Mouse (Mus musculus) liver, embryonic 14.5 days (tissue): ENCODE data around the gene Itih4. TPM values are rescaled to one million over a fixed set of nuclear protein-coding genes. Genes with fewer than 3 reads are reported as not detected.

Experiments used
- ATAC-seq: fragments of 200-750 bp; cut with Nextera tagmentation; 2 replicates; pipeline ENCODE4 v1.8.0; 2017; ENCODE audit warnings: moderate number of reproducible peaks, mild to moderate bottlenecking, moderate library complexity; ENCODE audit not compliant: insufficient read depth
- DNase-seq, 3 experiments: peaks; one replicate each; pipeline ENCODE4 v3.0.0-alpha.2; 2012 to 2013; ENCODE audit warnings: low read depth in 3 of 3, low spot score in 3 of 3
- H3K27ac ChIP-seq: fragments of 300-500 bp; sonication (generic); 2 replicates; pipeline ENCODE4 v1.5.1; 2014; ENCODE audit warnings: moderate library complexity, mild to moderate bottlenecking, control low read depth, inconsistent platforms
- H3K27me3 ChIP-seq: fragments of 300-500 bp; sonication (generic); 2 replicates; pipeline ENCODE4 v1.6.1; 2014; ENCODE audit warnings: mild to moderate bottlenecking, low read length, moderate library complexity; ENCODE audit not compliant: control insufficient read depth, insufficient read depth
- H3K36me3 ChIP-seq: fragments of 300-500 bp; sonication (generic); replicated peaks from 2 replicates; pipeline ENCODE4 v1.6.1; 2014; ENCODE audit warnings: low read depth; ENCODE audit not compliant: control insufficient read depth, insufficient read depth
- H3K4me1 ChIP-seq, 2 experiments: fragments of 200-500 bp in 1 of 2; fragments of 300-500 bp in 1 of 2; sonication (generic) in 1 of 2; replicated peaks; 2 replicates each; pipeline ENCODE4 v1.6.1; 2012 to 2014; ENCODE audit warnings: antibody characterized with exemption in 1 of 2, inconsistent platforms in 1 of 2, low read length in 1 of 2; ENCODE audit not compliant: control insufficient read depth in 2 of 2, insufficient read depth in 2 of 2
- H3K4me2 ChIP-seq: fragments of 300-500 bp; sonication (generic); 2 replicates; pipeline ENCODE4 v1.6.1; 2014; ENCODE audit warnings: low read depth, mild to moderate bottlenecking, control low read depth, moderate library complexity
- H3K4me3 ChIP-seq, 2 experiments: fragments of 200-500 bp in 1 of 2; fragments of 300-500 bp in 1 of 2; sonication (generic) in 1 of 2; 2 replicates each; pipeline ENCODE4 v1.5.1; 2012 to 2014; ENCODE audit warnings: low read depth in 2 of 2, low read length in 2 of 2, mild to moderate bottlenecking in 2 of 2, control low read depth in 1 of 2, inconsistent platforms in 1 of 2, moderate library complexity in 1 of 2; ENCODE audit not compliant: insufficient read depth in 1 of 2
- H3K9ac ChIP-seq: fragments of 300-500 bp; sonication (generic); replicated peaks from 2 replicates; pipeline ENCODE4 v1.6.1; 2014; ENCODE audit warnings: mild to moderate bottlenecking, control low read depth, moderate library complexity
- H3K9me3 ChIP-seq: fragments of 300-500 bp; sonication (generic); 2 replicates; pipeline ENCODE4 v1.6.1; 2016; ENCODE audit warnings: low read length, mixed read lengths; ENCODE audit not compliant: control insufficient read depth
- CTCF ChIP-seq: IDR thresholded peaks from 2 replicates; pipeline ENCODE4 v1.5.1; 2016; ENCODE audit warnings: antibody characterized with exemption, low read depth, control low read depth
- EP300 ChIP-seq: IDR thresholded peaks from 2 replicates; pipeline ENCODE4 v1.6.1; 2016; ENCODE audit warnings: antibody characterized with exemption, low read depth
- WGBS: fragments of 180-500 bp; shearing (Covaris S2); extraction: QIAGEN DNeasy Blood & Tissue Kit; methylation state at CpG from one replicate; pipeline ENCODE4 v1.1.7; 2014; ENCODE audit not compliant: insufficient replicate concordance; 5-methylcytosine and 5-hydroxymethylcytosine counted together
- polyA plus RNA-seq, 2 experiments: library from polyadenylated mRNA; depleted of rRNA in 1 of 2; stranded (reverse) in 1 of 2; unstranded in 1 of 2; fragments of >200 nt; fragmentation: Nextera tagmentation in 1 of 2; extraction: Ambion mirVana in 1 of 2; gene quantifications; 2 replicates each; pipeline versions ENCODE4 v1.2.1 to v1.2.3; 2012 to 2014

Itih4 gene
- polyA plus RNA-seq, 2 experiments, result 56.0 to 113 TPM

DNA sequence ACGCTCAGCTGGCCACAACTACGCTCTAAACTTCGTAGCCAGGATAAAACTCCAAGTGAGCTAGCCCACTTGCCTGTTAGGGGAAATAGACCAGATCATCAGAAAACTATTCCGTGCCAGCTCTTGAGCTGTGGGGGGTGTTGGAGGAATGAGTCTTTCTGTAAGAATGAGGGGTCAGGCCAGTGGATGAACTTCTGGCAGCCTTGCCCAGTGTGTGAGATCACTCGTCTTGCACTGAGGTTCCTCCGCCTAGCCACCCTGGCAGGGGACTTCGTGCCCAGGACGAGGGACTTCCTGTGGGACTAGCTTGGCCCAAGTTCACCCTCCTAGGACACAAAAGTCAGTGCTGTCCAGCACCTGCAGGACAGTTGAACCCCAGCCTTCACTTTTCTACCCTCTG is 18.0 kb downstream of the Itih4 start:
- ATAC-seq (no peak), DNase-seq (no peak)
- 53% methylated on average over 8 of the region's 8 CpGs for WGBS
- H3K27me3 ChIP-seq, result no peaks in the 10 kb centered on the region
- no peaks in the 10 kb centered on the region for H3K36me3 ChIP-seq
- H3K4me2 ChIP-seq, result no peak overlapping the region
- H3K9me3 ChIP-seq, result no peaks in the 10 kb centered on the region
- no peak overlapping the region for H3K4me3 ChIP-seq
- TF ChIP-seq CTCF, result no peak
- TF ChIP-seq EP300, result no peak
- H3K9ac ChIP-seq, result no peak overlapping the region
- H3K4me1 ChIP-seq, result peaks cover 0 to 11% of the 10 kb centered on the region in 2 experiments; a peak in 2 of 4 replicates
- no peak overlapping the region for H3K27ac ChIP-seq

DNA sequence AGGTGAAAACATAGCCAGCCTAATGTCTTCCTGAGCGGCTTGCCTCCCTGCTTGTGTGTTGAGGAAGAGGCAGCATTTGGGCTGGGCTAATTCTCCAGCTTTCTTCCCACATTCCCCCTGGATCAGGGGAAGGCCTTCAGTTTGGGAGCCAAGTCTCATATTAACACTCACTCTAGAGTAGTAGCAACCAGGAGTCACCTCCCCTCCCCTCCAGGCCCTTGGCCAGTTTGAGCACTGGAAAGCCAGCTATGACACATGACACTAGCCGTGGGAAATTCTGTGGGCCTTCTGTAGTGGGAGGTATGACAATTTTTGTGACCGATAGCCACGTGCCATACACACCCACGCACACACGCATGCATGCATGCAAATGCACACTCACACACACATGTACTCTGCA is 19.7 kb downstream of the Itih4 start:
- Histone ChIP-seq H3K36me3 (no peaks in the 10 kb centered on the region), H3K27ac (no peak overlapping the region), H3K4me1 (peaks cover 0 to 11% of the 10 kb centered on the region in 2 experiments; a peak in 2 of 4 replicates), H3K9me3 (no peaks in the 10 kb centered on the region), H3K27me3 (no peaks in the 10 kb centered on the region), H3K9ac (no peak overlapping the region), H3K4me3 (no peak overlapping the region), H3K4me2 (no peak overlapping the region)
- 72% methylated on average over 6 of the region's 6 CpGs for WGBS
- DNase-seq (no peak), ATAC-seq (no peak)
- TF ChIP-seq CTCF, result no peak
- TF ChIP-seq EP300, result no peak

- H3K9ac ChIP-seq, result no peak overlapping the region
- H3K4me3 ChIP-seq, result no peak overlapping the region
- H3K4me1 ChIP-seq, result peaks cover 0 to 11% of the 10 kb centered on the region in 2 experiments; a peak in 2 of 4 replicates
- H3K36me3 ChIP-seq, result no peaks in the 10 kb centered on the region
- H3K27ac ChIP-seq, result no peak overlapping the region
- 43% methylated on average over 3 of the region's 3 CpGs for WGBS
- DNase-seq, result peak in 1 of 3 experiments; percentile 31
- H3K9me3 ChIP-seq, result no peaks in the 10 kb centered on the region
- TF ChIP-seq CTCF (no peak), EP300 (no peak)
- no peak overlapping the region for H3K4me2 ChIP-seq
- peak; percentile 57; the same call in 1 of the 2 replicates for ATAC-seq
- no peaks in the 10 kb centered on the region for H3K27me3 ChIP-seq
Measured at GRCm38 (mm10) chr14:30907814-30908265, 21.6 kb downstream of the Itih4 start.

- WGBS, result 73% methylated on average over 8 of the region's 8 CpGs
Measured at GRCm38 (mm10) chr14:30911141-30911540, 24.9 kb downstream of the Itih4 start.

DNA sequence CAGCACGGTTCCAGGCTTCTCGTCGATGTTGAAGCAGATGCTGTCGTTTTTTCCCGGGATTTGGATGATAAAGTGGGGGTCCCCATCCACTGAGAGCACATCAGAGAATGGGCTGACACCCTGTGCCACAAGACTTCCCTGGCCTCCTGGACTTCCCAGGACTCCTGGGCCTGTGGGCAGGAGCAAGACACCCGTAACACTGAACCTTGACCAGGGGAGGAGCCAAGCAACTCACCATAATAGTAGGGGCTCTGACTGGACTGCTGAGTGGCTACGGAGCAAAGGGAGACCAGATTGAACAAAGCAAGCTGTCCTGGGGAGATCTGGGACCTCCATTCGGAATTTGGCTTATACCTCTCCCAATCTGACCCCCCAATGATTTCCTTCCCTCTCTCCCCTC is 26.4 kb downstream of the Itih4 start:
- Histone ChIP-seq H3K27ac (no peak overlapping the region), H3K4me1 (peaks cover 0 to 8% of the 10 kb centered on the region in 2 experiments; a peak in 2 of 4 replicates), H3K4me3 (no peak overlapping the region), H3K9me3 (no peaks in the 10 kb centered on the region), H3K36me3 (no peaks in the 10 kb centered on the region), H3K27me3 (no peaks in the 10 kb centered on the region), H3K9ac (no peak overlapping the region), H3K4me2 (no peak overlapping the region)
- WGBS, result 64% methylated on average over 8 of the region's 8 CpGs
- ATAC-seq (no peak), DNase-seq (no peak)
- TF ChIP-seq CTCF (no peak), EP300 (no peak)

More at GRCm38 (mm10) chr14:30911141-30911540, 24.9 kb downstream of the Itih4 start:
- no peak overlapping the region for H3K27ac ChIP-seq
- H3K4me3 ChIP-seq, result no peak overlapping the region
- H3K36me3 ChIP-seq, result no peaks in the 10 kb centered on the region
- TF ChIP-seq CTCF (no peak), EP300 (no peak)
- no peaks in the 10 kb centered on the region for H3K27me3 ChIP-seq
- H3K9me3 ChIP-seq, result no peaks in the 10 kb centered on the region
- H3K9ac ChIP-seq, result no peak overlapping the region
- DNase-seq, result no peak
- H3K4me1 ChIP-seq, result peaks cover 0 to 11% of the 10 kb centered on the region in 2 experiments; a peak in 2 of 4 replicates
- ATAC-seq, result no peak
- H3K4me2 ChIP-seq, result no peak overlapping the region
